ENCODE assay signal across 7 mouse cellular contexts in the genomic region with DNA sequence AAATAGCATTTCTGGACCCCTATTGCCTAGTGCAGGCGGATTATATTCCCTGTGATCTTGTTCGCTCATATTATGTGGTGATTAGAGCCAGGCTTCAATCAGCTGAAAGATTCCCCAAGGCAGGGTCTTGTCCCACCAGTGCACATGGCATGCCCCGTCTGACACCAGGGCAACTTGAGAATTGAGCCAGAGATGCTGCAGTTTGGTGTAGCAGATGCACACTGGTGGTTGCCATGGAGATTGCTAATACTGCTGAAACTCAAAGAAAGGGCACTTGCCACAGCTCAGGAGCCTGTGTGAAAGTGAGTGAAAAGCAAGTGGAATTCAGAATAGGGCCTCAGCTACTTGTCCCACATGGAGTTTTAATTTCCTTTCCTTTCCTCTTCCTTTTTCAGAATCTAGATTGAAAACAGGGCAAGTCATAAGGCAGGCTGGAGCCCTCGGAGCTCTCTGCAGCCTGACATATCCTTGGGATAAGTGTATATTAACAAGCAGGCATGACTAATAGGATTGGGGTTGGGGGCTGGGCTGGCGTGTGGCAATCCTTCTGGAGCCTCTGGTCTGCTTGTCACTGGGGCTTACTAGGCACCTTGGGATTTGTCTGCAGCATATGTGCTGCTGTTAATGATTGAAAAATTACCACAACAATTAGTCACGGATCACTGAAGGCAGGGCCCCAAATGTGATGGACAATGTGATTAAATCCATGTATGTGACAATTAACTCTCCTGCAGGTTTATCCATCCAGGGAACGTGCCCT.
DNase-seq lines count a peak whose midpoint lies in the region; ATAC-seq and TF ChIP-seq lines count a peak whose summit lies in the region.

No protein-coding gene starts in this region.

- intact Hi-C loops in heart, postnatal 10 days (cut with DNase I), result loop anchor here (2.0 to 5.0 kb wide), 2 partner anchors 444 to 1030 kb away; no protein-coding TSS in a partner anchor
- intact Hi-C loops in heart, postnatal 25 days (cut with DNase I), result loop anchor here (10.0 kb wide), 1 partner anchor 442 kb away; no protein-coding TSS in a partner anchor

- H3K4me1 ChIP-seq in embryonic facial prominence, embryonic 15.5 days, result peaks cover 9% of the 10 kb centered on the region
- H3K4me1 ChIP-seq in kidney, postnatal 0 days (replicated peaks; ENCODE audit: insufficient read depth, low read length), result no peaks in the 10 kb centered on the region
- H3K4me1 ChIP-seq in midbrain, embryonic 14.5 days (ENCODE audit: control insufficient read depth, insufficient read depth, low read length), result peaks cover 31% of the 10 kb centered on the region

- 14% methylated on average over 7 of the region's 7 CpGs for WGBS in embryonic facial prominence, embryonic 15.5 days
- 44% methylated on average over 7 of the region's 7 CpGs for WGBS in kidney, postnatal 0 days
- 3% methylated on average over 7 of the region's 7 CpGs for WGBS in midbrain, embryonic 14.5 days

- H3K27ac ChIP-seq in embryonic facial prominence, embryonic 15.5 days (replicated peaks), result no peak overlapping the region
- no peak overlapping the region for H3K27ac ChIP-seq in kidney, postnatal 0 days
- H3K27ac ChIP-seq in midbrain, embryonic 14.5 days (replicated peaks; ENCODE audit: low read depth, low read length), result peak overlapping the region; percentile 82

- no peak overlapping the region for H3K4me2 ChIP-seq in embryonic facial prominence, embryonic 15.5 days (replicated peaks)
- no peak overlapping the region for H3K4me2 ChIP-seq in kidney, postnatal 0 days (ENCODE audit: low read length)
- H3K4me2 ChIP-seq in midbrain, embryonic 14.5 days (ENCODE audit: low read length), result peak overlapping the region; percentile 38

- H3K9me3 ChIP-seq in embryonic facial prominence, embryonic 15.5 days (replicated peaks), result no peaks in the 10 kb centered on the region
- no peaks in the 10 kb centered on the region for H3K9me3 ChIP-seq in kidney, postnatal 0 days (replicated peaks; ENCODE audit: low read length)
- H3K9me3 ChIP-seq in midbrain, embryonic 14.5 days (ENCODE audit: control insufficient read depth, low read length), result no peaks in the 10 kb centered on the region

- H3K36me3 ChIP-seq in embryonic facial prominence, embryonic 15.5 days, result no peaks in the 10 kb centered on the region
- no peaks in the 10 kb centered on the region for H3K36me3 ChIP-seq in kidney, postnatal 0 days (ENCODE audit: insufficient read depth, low read length)
- H3K36me3 ChIP-seq in midbrain, embryonic 14.5 days (ENCODE audit: control insufficient read depth, insufficient read depth, low read length), result no peaks in the 10 kb centered on the region

- H3K27me3 ChIP-seq in embryonic facial prominence, embryonic 15.5 days, result 0 out of 2 replicates have a peak, but pooled peaks cover under 1% of the 10 kb centered on the region
- H3K27me3 ChIP-seq in kidney, postnatal 0 days (ENCODE audit: insufficient read depth, low read length), result no peaks in the 10 kb centered on the region; the same call in 1 of the 2 replicates
- peaks cover 42% of the 10 kb centered on the region for H3K27me3 ChIP-seq in midbrain, embryonic 14.5 days (ENCODE audit: control insufficient read depth, insufficient read depth, low read length)

- ATAC-seq in embryonic facial prominence, embryonic 15.5 days (ENCODE audit: insufficient number of reproducible peaks, low FRiP score, low TSS enrichment, low read depth), result peak; percentile 79
- peak; percentile 59 for ATAC-seq in kidney, postnatal 0 days (replicated peaks; ENCODE audit: low FRiP score, low read depth)
- peak; percentile 94 for ATAC-seq in midbrain, embryonic 14.5 days (ENCODE audit: low FRiP score, low TSS enrichment)

- DNase-seq in brain, embryonic 14.5 days (ENCODE audit: low read depth), result peak; percentile 97
- peak; percentile 11 for DNase-seq in kidney, postnatal 0 days (ENCODE audit: low spot score)
- DNase-seq in midbrain, embryonic 14.5 days, result peak; percentile 90
- no peak for DNase-seq in T-cell, adult 2 months (ENCODE audit: low spot score)
- no peak for DNase-seq in heart, postnatal 10 days
- DNase-seq in heart, postnatal 25 days (ENCODE audit: low spot score), result no peak

- TF ChIP-seq CTCF in brain, embryonic 14.5 days (IDR thresholded peaks at IDR 0.05; ENCODE audit: borderline replicate concordance, extremely low read depth, insufficient read depth, insufficient read length), result no peak
- TF ChIP-seq CTCF in kidney, postnatal 0 days (IDR thresholded peaks at IDR 0.05; ENCODE audit: low read depth), result no peak

- TF ChIP-seq POLR2A in brain, embryonic 14.5 days (IDR thresholded peaks at IDR 0.05; ENCODE audit: borderline replicate concordance, extremely low read depth, insufficient read depth, insufficient read length, poor library complexity, severe bottlenecking), result no peak

- no peak overlapping the region for H3K4me3 ChIP-seq in embryonic facial prominence, embryonic 15.5 days (replicated peaks)
- H3K4me3 ChIP-seq in kidney, postnatal 0 days (replicated peaks; ENCODE audit: low read depth, low read length), result no peak overlapping the region
- H3K4me3 ChIP-seq in midbrain, embryonic 14.5 days (replicated peaks; ENCODE audit: low read depth, low read length), result no peak overlapping the region

- H3K9ac ChIP-seq in embryonic facial prominence, embryonic 15.5 days, result no peak overlapping the region
- no peak overlapping the region for H3K9ac ChIP-seq in kidney, postnatal 0 days (ENCODE audit: low read depth, low read length)
- no peak overlapping the region for H3K9ac ChIP-seq in midbrain, embryonic 14.5 days (replicated peaks; ENCODE audit: low read length)

Comparison
In these comparisons a context has a peak if more than half of its experiments do, and no peak if none do; other contexts are left out.
1. DNase-seq: peak in brain, embryonic 14.5 days (single experiment), kidney, postnatal 0 days (single experiment) and midbrain, embryonic 14.5 days (single experiment); none in T-cell, adult 2 months (single experiment), heart, postnatal 10 days (0 of 2) and heart, postnatal 25 days (single experiment).
2. Peak in every context shown above with its lines, with median percentiles within 50 percentile points of each other: ATAC-seq.